Mouse (Mus musculus): ENCODE results near the gene Gm4969. TPM values are rescaled to one million over a fixed set of nuclear protein-coding genes. Genes with fewer than 3 reads are reported as not detected.

The Gm4969 gene
- total and polyA plus RNA-seq, 2 experiments from 2014 or later = 8.9 to 10.6 TPM

GRCm38 (mm10) chr7:19057405-19057804 is 60.8 kb downstream of the Gm4969 start:
- ATAC-seq = no peak
- 92% methylated on average over 10 of the region's 10 CpGs for WGBS

GRCm38 (mm10) chr7:19055108-19055507 is 63.1 kb downstream of the Gm4969 start:
- Histone ChIP-seq H3K4me1 (ENCODE audit: insufficient read depth) (no peaks in the 10 kb centered on the region), H3K9me3 (ENCODE audit: low read length) (no peaks in the 10 kb centered on the region), H3K4me3 (ENCODE audit: low read depth, low read length) (no peak overlapping the region), H3K9ac (no peak overlapping the region), H3K27ac (ENCODE audit: low read depth, low read length) (no peak overlapping the region), H3K27me3 (ENCODE audit: insufficient read depth, low read length) (no peaks in the 10 kb centered on the region), H3K36me3 (ENCODE audit: insufficient read depth) (peaks cover 23% of the 10 kb centered on the region), H3K4me2 (ENCODE audit: low read depth) (no peak overlapping the region)
- ATAC-seq (no peak), DNase-seq (no peak)
- 91% methylated on average over 8 of the region's 8 CpGs for WGBS
- TF ChIP-seq CTCF (IDR thresholded peaks at IDR 0.05; ENCODE audit: low read depth) = no peak

More at GRCm38 (mm10) chr7:19057405-19057804, 60.8 kb downstream of the Gm4969 start:
- H3K4me2 ChIP-seq (ENCODE audit: low read depth) = no peak overlapping the region
- no peak overlapping the region for H3K9ac ChIP-seq
- DNase-seq = no peak
- H3K27ac ChIP-seq (ENCODE audit: low read depth, low read length) = no peak overlapping the region
- no peaks in the 10 kb centered on the region for H3K27me3 ChIP-seq (ENCODE audit: insufficient read depth, low read length)
- TF ChIP-seq CTCF (IDR thresholded peaks at IDR 0.05; ENCODE audit: low read depth) = no peak
- H3K4me1 ChIP-seq (ENCODE audit: insufficient read depth) = no peaks in the 10 kb centered on the region
- no peaks in the 10 kb centered on the region for H3K9me3 ChIP-seq (ENCODE audit: low read length)
- H3K4me3 ChIP-seq (ENCODE audit: low read depth, low read length) = no peak overlapping the region
- peaks cover 2% of the 10 kb centered on the region; the same call in 1 of the 2 replicates for H3K36me3 ChIP-seq (ENCODE audit: insufficient read depth)

GRCm38 (mm10) chr7:19054777-19055076 is 63.4 kb downstream of the Gm4969 start:
- peak overlapping the region; percentile 40 for H3K9ac ChIP-seq

GRCm38 (mm10) chr7:19054047-19054776 is 64.0 kb downstream of the Gm4969 start, which contains the start of gene Rsph6a:
Rsph6a (plus strand) TSS chr7:19054690.
- peak within 1 kb of the TSS; percentile 44 for H3K4me2 ChIP-seq (ENCODE audit: low read depth)
- no peaks in the 10 kb centered on the region for H3K27me3 ChIP-seq (ENCODE audit: insufficient read depth, low read length)
- H3K27ac ChIP-seq (ENCODE audit: low read depth, low read length) = 0 out of 2 replicates have a peak within 1 kb of the TSS, but pooled peaks have one; percentile 9
- peak; percentile 81 for ATAC-seq
- H3K4me1 ChIP-seq (ENCODE audit: insufficient read depth) = no peaks in the 10 kb centered on the region
- H3K4me3 ChIP-seq (ENCODE audit: low read depth, low read length) = peak within 1 kb of the TSS; percentile 9
- H3K9me3 ChIP-seq (ENCODE audit: low read length) = no peaks in the 10 kb centered on the region
- peaks cover 32% of the 10 kb centered on the region for H3K36me3 ChIP-seq (ENCODE audit: insufficient read depth)
- 28% methylated on average over 33 of the region's 33 CpGs for WGBS
- peak within 1 kb of the TSS; percentile 40 for H3K9ac ChIP-seq
- DNase-seq = peak; percentile 80
- TF ChIP-seq CTCF (IDR thresholded peaks at IDR 0.05; ENCODE audit: low read depth) = peak; percentile 70

More at GRCm38 (mm10) chr7:19054777-19055076, 63.4 kb downstream of the Gm4969 start:
- Histone ChIP-seq H3K4me3 (ENCODE audit: low read depth, low read length) (peak overlapping the region; percentile 9), H3K36me3 (ENCODE audit: insufficient read depth) (peaks cover 27% of the 10 kb centered on the region), H3K4me2 (ENCODE audit: low read depth) (peak overlapping the region; percentile 44), H3K4me1 (ENCODE audit: insufficient read depth) (no peaks in the 10 kb centered on the region), H3K27ac (ENCODE audit: low read depth, low read length) (no peak overlapping the region), H3K27me3 (ENCODE audit: insufficient read depth, low read length) (no peaks in the 10 kb centered on the region), H3K9me3 (ENCODE audit: low read length) (no peaks in the 10 kb centered on the region)
- TF ChIP-seq CTCF (IDR thresholded peaks at IDR 0.05; ENCODE audit: low read depth) = no peak
- DNase-seq = no peak
- ATAC-seq = no peak
- 65% methylated on average over 9 of the region's 9 CpGs for WGBS

GRCm38 (mm10) chr7:19053136-19053532 is 65.0 kb downstream of the Gm4969 start:
- no peak overlapping the region for H3K27ac ChIP-seq (ENCODE audit: low read depth, low read length)
- no peak for TF ChIP-seq CTCF (IDR thresholded peaks at IDR 0.05; ENCODE audit: low read depth)
- peaks cover 42% of the 10 kb centered on the region for H3K36me3 ChIP-seq (ENCODE audit: insufficient read depth)
- no peak overlapping the region for H3K4me3 ChIP-seq (ENCODE audit: low read depth, low read length)
- whole genome bisulfite sequencing = 90% methylated on average over 7 of the region's 7 CpGs
- no peaks in the 10 kb centered on the region for H3K4me1 ChIP-seq (ENCODE audit: insufficient read depth)
- H3K9ac ChIP-seq = no peak overlapping the region
- no peak overlapping the region for H3K4me2 ChIP-seq (ENCODE audit: low read depth)
- H3K27me3 ChIP-seq (ENCODE audit: insufficient read depth, low read length) = no peaks in the 10 kb centered on the region
- DNase-seq = no peak
- no peaks in the 10 kb centered on the region for H3K9me3 ChIP-seq (ENCODE audit: low read length)
- ATAC-seq = no peak

GRCm38 (mm10) chr7:19052345-19053135 is 65.6 kb downstream of the Gm4969 start:
- Histone ChIP-seq H3K4me2 (ENCODE audit: low read depth) (no peak overlapping the region), H3K27ac (ENCODE audit: low read depth, low read length) (no peak overlapping the region), H3K9me3 (ENCODE audit: low read length) (no peaks in the 10 kb centered on the region), H3K4me1 (ENCODE audit: insufficient read depth) (no peaks in the 10 kb centered on the region), H3K36me3 (ENCODE audit: insufficient read depth) (peaks cover 48% of the 10 kb centered on the region), H3K4me3 (ENCODE audit: low read depth, low read length) (no peak overlapping the region), H3K9ac (no peak overlapping the region), H3K27me3 (ENCODE audit: insufficient read depth, low read length) (no peaks in the 10 kb centered on the region)
- TF ChIP-seq CTCF (IDR thresholded peaks at IDR 0.05; ENCODE audit: low read depth) = no peak
- ATAC-seq (no peak), DNase-seq (no peak)
- 88% methylated on average over 15 of the region's 15 CpGs for WGBS

GRCm38 (mm10) chr7:19051161-19051560 is 67.0 kb downstream of the Gm4969 start:
- peaks cover 62% of the 10 kb centered on the region for H3K36me3 ChIP-seq (ENCODE audit: insufficient read depth)
- H3K9ac ChIP-seq = no peak overlapping the region
- H3K27me3 ChIP-seq (ENCODE audit: insufficient read depth, low read length) = no peaks in the 10 kb centered on the region
- no peaks in the 10 kb centered on the region for H3K4me1 ChIP-seq (ENCODE audit: insufficient read depth)
- no peak for DNase-seq
- ATAC-seq = no peak
- WGBS = 77% methylated on average over 4 of the region's 4 CpGs
- no peaks in the 10 kb centered on the region for H3K9me3 ChIP-seq (ENCODE audit: low read length)
- H3K4me3 ChIP-seq (ENCODE audit: low read depth, low read length) = no peak overlapping the region
- no peak overlapping the region for H3K4me2 ChIP-seq (ENCODE audit: low read depth)
- no peak for TF ChIP-seq CTCF (IDR thresholded peaks at IDR 0.05; ENCODE audit: low read depth)
- no peak overlapping the region for H3K27ac ChIP-seq (ENCODE audit: low read depth, low read length)

Measured in forebrain, postnatal 0 days (tissue).